Mouse (Mus musculus): ENCODE results near the gene Olfr1015.
A peak's percentile ranks its signal among the peaks of the same experiment; 100 is the strongest.

The Olfr1015 gene

GRCm38 (mm10) chr2:85781717-85782116 is at the start of gene Olfr1015:
TSS of gene Olfr1015 (plus strand) at chr2:85782017.
- no peak for DNase-seq (ENCODE audit: low read depth, low spot score)

DNA sequence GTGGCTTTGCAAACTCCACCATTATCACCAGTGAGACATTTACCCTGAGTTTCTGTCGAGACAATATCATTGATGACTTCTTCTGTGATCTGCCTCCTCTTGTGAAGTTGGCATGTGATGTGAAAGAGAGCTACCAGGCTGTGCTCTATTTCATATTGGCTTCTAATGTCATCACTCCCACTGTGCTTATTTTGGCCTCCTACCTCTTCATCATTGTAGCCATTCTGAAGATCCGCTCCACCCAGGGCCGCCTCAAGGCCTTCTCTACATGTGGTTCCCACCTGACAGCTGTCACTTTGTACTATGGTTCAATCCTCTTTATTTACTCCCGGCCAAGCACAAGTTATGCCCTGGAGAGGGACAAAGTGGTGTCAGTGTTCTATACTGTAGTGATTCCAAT is 28.0 kb upstream of the Olfr1015 start:
- DNase-seq (ENCODE audit: low read depth, low spot score): no peak

DNA sequence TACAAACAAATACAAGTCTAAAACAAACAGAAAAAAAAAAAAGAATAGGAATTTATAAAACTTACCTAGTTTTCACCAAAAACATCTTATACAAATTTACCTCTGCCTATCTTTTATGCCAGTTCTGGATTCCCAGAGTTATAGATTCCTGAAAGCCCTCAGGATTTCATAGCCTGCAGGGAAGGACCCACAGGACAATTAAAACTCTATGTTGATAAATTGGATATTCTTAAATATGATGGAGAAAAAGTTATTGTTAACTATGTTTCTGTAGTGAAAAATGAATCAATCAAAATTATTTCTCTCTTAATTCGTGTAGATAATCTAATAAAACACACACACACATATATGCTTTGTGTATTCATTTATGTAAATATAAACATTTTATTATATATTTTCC is 19.2 kb upstream of the Olfr1015 start, which contains the start of gene Olfr1012:
Gene Olfr1012, minus strand, starts transcription at position 101 of the 400 bp plus-strand sequence.
- no peak for DNase-seq (ENCODE audit: low read depth, low spot score)

- DNase-seq (ENCODE audit: low read depth, low spot score): no peak
Measured at GRCm38 (mm10) chr2:85766798-85767197, 15.0 kb upstream of the Olfr1015 start, which contains the start of gene Olfr1013. TSS of gene Olfr1013 (plus strand) at chr2:85767098.

DNA sequence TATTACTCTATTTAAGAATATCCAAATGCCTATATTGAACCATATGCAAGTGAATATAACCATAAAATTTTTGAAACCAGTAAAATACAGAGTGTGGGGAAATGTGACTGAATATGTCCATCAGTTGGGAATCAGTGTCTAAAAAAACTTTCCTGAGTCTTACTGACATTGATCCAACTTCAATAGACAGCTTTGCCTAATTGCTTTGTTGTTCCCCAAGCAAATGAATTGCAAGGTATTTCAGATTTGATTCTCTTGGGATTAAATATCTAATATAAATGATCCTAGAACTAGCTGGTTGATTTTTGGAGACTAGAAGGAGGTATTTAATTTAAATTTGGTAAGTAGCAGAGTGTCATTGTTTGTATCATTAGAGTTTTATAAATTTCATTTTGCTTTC is 9.4 kb upstream of the Olfr1015 start, which contains the start of gene Olfr1014:
Gene Olfr1014, plus strand, starts transcription at position 301 of the 400 bp plus-strand sequence.
- no peak for DNase-seq (ENCODE audit: low read depth, low spot score)

DNA sequence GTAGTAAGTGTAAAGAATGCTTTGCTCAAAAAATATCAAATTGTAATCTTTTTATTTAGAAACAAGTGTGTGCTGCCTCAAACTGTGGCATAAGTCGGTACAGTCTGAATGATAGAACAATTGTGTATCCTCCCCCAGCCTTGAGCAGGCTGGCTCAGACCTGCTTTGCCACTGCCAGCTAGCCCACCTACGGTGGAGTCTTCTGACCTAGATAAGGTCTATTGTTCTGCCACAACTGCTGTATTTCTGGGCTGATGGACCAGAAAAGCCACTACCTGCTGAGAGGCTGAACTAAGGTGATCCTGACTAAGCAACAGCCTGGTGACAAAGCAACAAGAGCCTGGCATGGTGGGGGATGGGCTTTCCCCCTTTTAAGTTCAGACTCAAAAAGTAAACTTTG is 10.5 kb downstream of the Olfr1015 start:
- peak; percentile 9 for DNase-seq (ENCODE audit: low read depth, low spot score)

- no peak for DNase-seq (ENCODE audit: low read depth, low spot score)
Measured at GRCm38 (mm10) chr2:85802444-85802843, 20.6 kb downstream of the Olfr1015 start, which contains the start of gene Olfr1016. TSS of gene Olfr1016 (minus strand) at chr2:85802544.

GRCm38 (mm10) chr2:85804501-85804900 is 22.7 kb downstream of the Olfr1015 start:
- DNase-seq (ENCODE audit: low read depth, low spot score): no peak

GRCm38 (mm10) chr2:85818179-85818578 is 36.4 kb downstream of the Olfr1015 start, which contains the start of gene Olfr1018:
TSS of gene Olfr1018 (plus strand) at chr2:85818479.
- DNase-seq (ENCODE audit: low read depth, low spot score): no peak

Data from brain, adult 2 months (tissue).